Mouse (Mus musculus) urinary bladder, postnatal 36 days (tissue): ENCODE measurements around the gene Spdl1.
"Not testable (repeated sequence)": the region's sequence is repeated elsewhere in the genome, so short reads cannot be mapped to it uniquely, and the experiment has no call there.

ENCODE experiments used
- DNase-seq, 2 experiments: peaks; one replicate each; pipeline ENCODE4 v3.0.0; 2022; ENCODE audit warnings: low spot score in 2 of 2, mixed read lengths in 1 of 2

Gene Spdl1

GRCm38 (mm10) chr11:34805026-34805425, 28.4 kb downstream of the Spdl1 start:
- not testable (repeated sequence) for DNase-seq

GRCm38 (mm10) chr11:34798066-34798465, 35.4 kb downstream of the Spdl1 start:
- not testable (repeated sequence) for DNase-seq

GRCm38 (mm10) chr11:34796097-34796496, 37.3 kb downstream of the Spdl1 start:
- no peak for DNase-seq

GRCm38 (mm10) chr11:34791872-34792271, 41.6 kb downstream of the Spdl1 start:
- no peak for DNase-seq

GRCm38 (mm10) chr11:34784864-34785263, 48.6 kb downstream of the Spdl1 start:
- no peak for DNase-seq

- no peak for DNase-seq
Measured at GRCm38 (mm10) chr11:34783587-34784043, 49.8 kb downstream of the Spdl1 start, which contains the start of gene Dock2. Dock2 (minus strand) TSS chr11:34783892.

- DNase-seq = peak in 1 of 2 experiments; percentile 10
Measured at GRCm38 (mm10) chr11:34782516-34783430, 50.7 kb downstream of the Spdl1 start.

- no peak for DNase-seq
Measured at GRCm38 (mm10) chr11:34780786-34781185, 52.7 kb downstream of the Spdl1 start.

- DNase-seq = no peak
Measured at GRCm38 (mm10) chr11:34779966-34780365, 53.5 kb downstream of the Spdl1 start.

GRCm38 (mm10) chr11:34778351-34778750, 55.1 kb downstream of the Spdl1 start:
- DNase-seq = no peak

GRCm38 (mm10) chr11:34777529-34777928, 55.9 kb downstream of the Spdl1 start:
- DNase-seq = no peak

- no peak for DNase-seq
Measured at GRCm38 (mm10) chr11:34776054-34776453, 57.4 kb downstream of the Spdl1 start.

GRCm38 (mm10) chr11:34774636-34775035, 58.8 kb downstream of the Spdl1 start:
- DNase-seq = no peak

GRCm38 (mm10) chr11:34773304-34773895, 60.0 kb downstream of the Spdl1 start:
- DNase-seq = no peak

GRCm38 (mm10) chr11:34771221-34771986, 62.0 kb downstream of the Spdl1 start:
- DNase-seq = peak in 1 of 2 experiments; percentile 52

- no peak for DNase-seq
Measured at GRCm38 (mm10) chr11:34770666-34771065, 62.8 kb downstream of the Spdl1 start.

GRCm38 (mm10) chr11:34769946-34770345, 63.5 kb downstream of the Spdl1 start:
- DNase-seq = no peak

GRCm38 (mm10) chr11:34769396-34769795, 64.0 kb downstream of the Spdl1 start:
- no peak for DNase-seq

- no peak for DNase-seq
Measured at GRCm38 (mm10) chr11:34763739-34764361, 69.6 kb downstream of the Spdl1 start.

GRCm38 (mm10) chr11:34762570-34763127, 70.8 kb downstream of the Spdl1 start:
- DNase-seq = no peak

- no peak for DNase-seq
Measured at GRCm38 (mm10) chr11:34762125-34762524, 71.3 kb downstream of the Spdl1 start.
